Mouse (Mus musculus) bone marrow macrophage, adult 2 months (primary cell): ENCODE data around the gene Olfr1368. TPM values are rescaled to one million over a fixed set of nuclear protein-coding genes. Genes with fewer than 3 reads are reported as not detected.
"Not testable (repeated sequence)": the region's sequence is repeated elsewhere in the genome, so short reads cannot be mapped to it uniquely, and the experiment has no call there.

Experiments used
- H3K27ac ChIP-seq: 2 replicates; pipeline ENCODE4 v1.5.1; 2012; ENCODE audit warnings: low read depth, low read length; ENCODE audit not compliant: insufficient read depth
- H3K4me1 ChIP-seq: 2 replicates; pipeline ENCODE4 v1.6.1; 2012; ENCODE audit warnings: low read length; ENCODE audit not compliant: control insufficient read depth, insufficient read depth
- H3K4me3 ChIP-seq: 2 replicates; pipeline ENCODE4 v1.5.1; 2012; ENCODE audit warnings: mild to moderate bottlenecking, low read length, moderate library complexity; ENCODE audit not compliant: insufficient read depth
- CTCF ChIP-seq: IDR thresholded peaks from 2 replicates; pipeline ENCODE4 v1.5.1; 2012; ENCODE audit warnings: low read depth, mild to moderate bottlenecking, low read length, moderate library complexity
- POLR2A ChIP-seq: IDR thresholded peaks from 2 replicates; pipeline ENCODE4 v1.6.1; 2012; ENCODE audit warnings: mild to moderate bottlenecking, low read depth, low read length, borderline replicate concordance
- polyA plus RNA-seq: library from polyadenylated mRNA; stranded (reverse); fragments of >200 nt; gene quantifications from 2 replicates; pipeline ENCODE4 v1.2.4, GENCODE M21; 2012; ENCODE audit not compliant: missing spikeins, insufficient read depth, insufficient read length

Gene Olfr1368
- polyA plus RNA-seq, 1 experiment, result not detected

GRCm38 (mm10) chr13:21155888-21156287, 10.2 kb upstream of the Olfr1368 start:
- TF ChIP-seq CTCF (no peak), POLR2A (no peak)
- Histone ChIP-seq H3K27ac (no peak overlapping the region), H3K4me3 (no peak overlapping the region)

GRCm38 (mm10) chr13:21142421-21142820, 3.2 kb downstream of the Olfr1368 start:
- Histone ChIP-seq H3K27ac (no peak overlapping the region), H3K4me3 (no peak overlapping the region), H3K4me1 (no peaks in the 10 kb centered on the region)
- no peak for TF ChIP-seq POLR2A
- TF ChIP-seq CTCF, result no peak

More at GRCm38 (mm10) chr13:21155888-21156287, 10.2 kb upstream of the Olfr1368 start:
- H3K4me1 ChIP-seq, result peaks cover 4% of the 10 kb centered on the region; the same call in 1 of the 2 replicates

- not testable (repeated sequence) for H3K27ac ChIP-seq, H3K4me3 ChIP-seq
These were observed 16.3 kb downstream of the Olfr1368 start, which contains the start of gene Olfr263 for GRCm38 (mm10) chr13:21129339-21129738. Gene Olfr263 (plus strand): TSS chr13:21129639.

GRCm38 (mm10) chr13:21114121-21114520, 31.5 kb downstream of the Olfr1368 start:
- Histone ChIP-seq H3K27ac (no peak overlapping the region), H3K4me3 (no peak overlapping the region), H3K4me1 (no peaks in the 10 kb centered on the region)
- TF ChIP-seq CTCF (no peak), POLR2A (no peak)

More at GRCm38 (mm10) chr13:21129339-21129738, 16.3 kb downstream of the Olfr1368 start, which contains the start of gene Olfr263:
- not testable (repeated sequence) for H3K4me1 ChIP-seq

- not testable (repeated sequence) for H3K27ac ChIP-seq, H3K4me3 ChIP-seq, H3K4me1 ChIP-seq
These were observed 34.5 kb downstream of the Olfr1368 start, which contains the start of gene Olfr1369-ps1 for GRCm38 (mm10) chr13:21111183-21111582. Gene Olfr1369-ps1 (plus strand): TSS chr13:21111483.

GRCm38 (mm10) chr13:21110441-21110840, 35.2 kb downstream of the Olfr1368 start:
- H3K27ac ChIP-seq, result no peak overlapping the region
- no peak overlapping the region for H3K4me3 ChIP-seq
- no peak for TF ChIP-seq POLR2A
- no peak for TF ChIP-seq CTCF
- no peaks in the 10 kb centered on the region for H3K4me1 ChIP-seq

- Histone ChIP-seq H3K27ac (no peak overlapping the region), H3K4me1 (no peaks in the 10 kb centered on the region), H3K4me3 (no peak overlapping the region)
- no peak for TF ChIP-seq CTCF
- TF ChIP-seq POLR2A, result no peak
These were observed 35.9 kb downstream of the Olfr1368 start for GRCm38 (mm10) chr13:21109759-21110158.

Other genes with a start within 250 kb of the Olfr1368 start
- not detected in 2 replicates for gene Olfr1370, start 70.9 kb downstream of the Olfr1368 start, polyA plus RNA-seq
- gene Olfr1369-ps1, start 34.4 kb downstream of the Olfr1368 start, polyA plus RNA-seq, result not detected in 2 replicates
- gene Olfr263, start 16.2 kb downstream of the Olfr1368 start, polyA plus RNA-seq, result not detected in 2 replicates
- gene Trim27, start 33.6 kb upstream of the Olfr1368 start, polyA plus RNA-seq, result 44.6 and 46.6 TPM in 2 replicates
- gene Gpx5, start 146.9 kb upstream of the Olfr1368 start, polyA plus RNA-seq, result not detected in 2 replicates
- gene Gpx6, start 166.3 kb upstream of the Olfr1368 start, polyA plus RNA-seq, result not detected in 2 replicates
- gene Olfr1367, start 201.0 kb upstream of the Olfr1368 start, polyA plus RNA-seq, result not detected in 2 replicates
- 5.7 and 7.1 TPM in 2 replicates for gene Zscan12, start 217.0 kb upstream of the Olfr1368 start, polyA plus RNA-seq